Mouse (Mus musculus) MEL (cell line): Measurements from ENCODE around the gene Dars. TPM values are rescaled to one million over a fixed set of nuclear protein-coding genes. Genes with fewer than 3 reads are reported as not detected.

Experiments
- DNase-seq: peaks from one replicate; pipeline ENCODE4 v3.0.0; 2011; ENCODE audit warnings: low read depth, low spot score
- H3K27ac ChIP-seq: 2 replicates; pipeline ENCODE4 v1.5.1; 2012; ENCODE audit warnings: low read depth, mild to moderate bottlenecking, control low read depth, low read length, moderate library complexity; ENCODE audit not compliant: control insufficient read depth
- H3K27me3 ChIP-seq, 2 experiments: fragments of 150-350 bp in 1 of 2; sonication (generic) in 1 of 2; 2 replicates each; pipeline ENCODE4 v1.6.1; 2012; ENCODE audit warnings: low read length in 2 of 2, mild to moderate bottlenecking in 2 of 2, improper control_type of control experiment in 1 of 2, moderate library complexity in 1 of 2; ENCODE audit not compliant: insufficient read depth in 2 of 2, control insufficient read depth in 1 of 2
- H3K36me3 ChIP-seq, 2 experiments: 2 replicates each; pipeline ENCODE4 v1.6.1; 2012 to 2014; ENCODE audit warnings: low read length in 2 of 2, improper control_type of control experiment in 1 of 2, inconsistent platforms in 1 of 2, mild to moderate bottlenecking in 1 of 2; ENCODE audit not compliant: insufficient read depth in 2 of 2, control insufficient read depth in 1 of 2
- H3K4me1 ChIP-seq, 2 experiments: fragments of 150-350 bp in 1 of 2; sonication (generic) in 1 of 2; 2 replicates each; pipeline ENCODE4 v1.6.1; 2012; ENCODE audit warnings: low read length in 2 of 2, improper control_type of control experiment in 1 of 2, mild to moderate bottlenecking in 1 of 2; ENCODE audit not compliant: insufficient read depth in 2 of 2, control insufficient read depth in 1 of 2
- H3K4me3 ChIP-seq, 2 experiments: fragments of 150-350 bp in 1 of 2; sonication (generic) in 1 of 2; 2 replicates each; pipeline ENCODE4 v1.5.1; 2012; ENCODE audit warnings: low read depth in 2 of 2, low read length in 2 of 2, mild to moderate bottlenecking in 2 of 2, moderate library complexity in 2 of 2, control low read depth in 1 of 2, improper control_type of control experiment in 1 of 2; ENCODE audit not compliant: control insufficient read depth in 1 of 2, insufficient read depth in 1 of 2
- H3K79me2 ChIP-seq: 2 replicates; pipeline ENCODE4 v1.6.1; 2012; ENCODE audit warnings: mild to moderate bottlenecking, low read length, moderate library complexity; ENCODE audit not compliant: control insufficient read depth, poor library complexity, insufficient read depth
- H3K9ac ChIP-seq: 2 replicates; pipeline ENCODE4 v1.6.1; 2012; ENCODE audit warnings: low read depth, mild to moderate bottlenecking, control low read depth, low read length, moderate library complexity; ENCODE audit not compliant: control insufficient read depth, poor library complexity, severe bottlenecking
- H3K9me3 ChIP-seq: fragments of 150-350 bp; sonication (generic); replicated peaks from 2 replicates; pipeline ENCODE4 v1.6.1; 2012; ENCODE audit warnings: mild to moderate bottlenecking, low read length, improper control_type of control experiment, moderate library complexity; ENCODE audit not compliant: insufficient read depth
- BHLHE40 ChIP-seq: IDR thresholded peaks from 2 replicates; pipeline ENCODE4 v1.6.1; 2012; ENCODE audit warnings: low read depth, mild to moderate bottlenecking, inconsistent platforms, low read length, improper control_type of control experiment, borderline replicate concordance
- CHD2 ChIP-seq: IDR thresholded peaks from 2 replicates; pipeline ENCODE4 v1.6.1; 2011; ENCODE audit warnings: low read length, improper control_type of control experiment
- CTCF ChIP-seq, 3 experiments: IDR thresholded peaks in 2 of 3; conservative IDR thresholded peaks in 1 of 3; 2 replicates each; pipeline ENCODE4 v1.5.1; 2011 to 2012; ENCODE audit warnings: low read length in 3 of 3, low read depth in 2 of 3, mild to moderate bottlenecking in 2 of 3, improper control_type of control experiment in 1 of 3, inconsistent platforms in 1 of 3, mixed read lengths in 1 of 3, moderate library complexity in 1 of 3; ENCODE audit not compliant: control insufficient read depth in 1 of 3, insufficient read depth in 1 of 3, poor library complexity in 1 of 3, severe bottlenecking in 1 of 3
- ELF1 ChIP-seq: IDR thresholded peaks from 2 replicates; pipeline ENCODE4 v1.6.1; 2014; ENCODE audit warnings: low read depth, mild to moderate bottlenecking, inconsistent platforms, low read length, improper control_type of control experiment, moderate library complexity
- EP300 ChIP-seq, 2 experiments: IDR thresholded peaks; 2 replicates each; pipeline ENCODE4 v1.6.1; 2011; ENCODE audit warnings: improper control_type of control experiment in 2 of 2, low read length in 2 of 2, low read depth in 1 of 2, mild to moderate bottlenecking in 1 of 2
- ETS1 ChIP-seq: IDR thresholded peaks from 2 replicates; pipeline ENCODE4 v1.6.1; 2012; ENCODE audit warnings: low read depth, mild to moderate bottlenecking, inconsistent platforms, low read length, improper control_type of control experiment, moderate library complexity
- GATA1 ChIP-seq: IDR thresholded peaks from 2 replicates; pipeline ENCODE4 v1.6.1; 2011; ENCODE audit warnings: low read depth, low read length, improper control_type of control experiment
- HCFC1 ChIP-seq: IDR thresholded peaks from 2 replicates; pipeline ENCODE4 v1.6.1; 2012; ENCODE audit warnings: low read depth, mild to moderate bottlenecking, inconsistent platforms, low read length, improper control_type of control experiment, moderate library complexity
- JUND ChIP-seq: IDR thresholded peaks from 2 replicates; pipeline ENCODE4 v1.6.1; 2011; ENCODE audit warnings: low read depth, mild to moderate bottlenecking, improper control_type of control experiment, low read length
- MAFK ChIP-seq: IDR thresholded peaks from 2 replicates; pipeline ENCODE4 v1.6.1; 2011; ENCODE audit warnings: low read depth, mild to moderate bottlenecking, low read length, improper control_type of control experiment, borderline replicate concordance
- MAX ChIP-seq: IDR thresholded peaks from 2 replicates; pipeline ENCODE4 v1.6.1; 2011; ENCODE audit warnings: low read length, improper control_type of control experiment
- MXI1 ChIP-seq: IDR thresholded peaks from 2 replicates; pipeline ENCODE4 v1.6.1; 2011; ENCODE audit warnings: mild to moderate bottlenecking, low read depth, low read length, improper control_type of control experiment
- MYC ChIP-seq: IDR thresholded peaks from 2 replicates; pipeline ENCODE4 v1.6.1; 2011; ENCODE audit warnings: low read depth, mild to moderate bottlenecking, low read length, improper control_type of control experiment, moderate library complexity
- NELFE ChIP-seq: IDR thresholded peaks from 2 replicates; pipeline ENCODE4 v1.6.1; 2011; ENCODE audit warnings: low read depth, low read length, improper control_type of control experiment
- NRF1 ChIP-seq: IDR thresholded peaks from 2 replicates; pipeline ENCODE4 v1.6.1; 2014; ENCODE audit warnings: low read depth, mild to moderate bottlenecking, inconsistent platforms, low read length, improper control_type of control experiment, moderate library complexity; ENCODE audit not compliant: poor library complexity, insufficient read depth, severe bottlenecking
- POLR2A ChIP-seq, 2 experiments: IDR thresholded peaks; 2 replicates each; pipeline ENCODE4 v1.6.1; 2011 to 2012; ENCODE audit warnings: low read length in 2 of 2, mild to moderate bottlenecking in 2 of 2, control low read depth in 1 of 2, improper control_type of control experiment in 1 of 2, low read depth in 1 of 2, moderate library complexity in 1 of 2; ENCODE audit not compliant: control insufficient read depth in 1 of 2, insufficient read depth in 1 of 2, poor library complexity in 1 of 2
- POLR2AphosphoS2 ChIP-seq: IDR thresholded peaks from 2 replicates; pipeline ENCODE4 v1.6.1; 2011; ENCODE audit warnings: low read length, improper control_type of control experiment
- POLR2AphosphoS5 ChIP-seq: IDR thresholded peaks from 2 replicates; pipeline ENCODE4 v1.6.1; 2012; ENCODE audit warnings: low read depth, borderline replicate concordance, mild to moderate bottlenecking, inconsistent platforms, low read length, moderate library complexity, mixed read lengths
- SIN3A ChIP-seq: IDR thresholded peaks from 2 replicates; pipeline ENCODE4 v1.6.1; 2012; ENCODE audit warnings: low read length, improper control_type of control experiment, inconsistent platforms
- SMC3 ChIP-seq: IDR thresholded peaks from 2 replicates; pipeline ENCODE4 v1.6.1; 2011; ENCODE audit warnings: low read depth, low read length, improper control_type of control experiment
- TBP ChIP-seq: IDR thresholded peaks from 2 replicates; pipeline ENCODE4 v1.8.0; 2011; ENCODE audit warnings: low read depth, low read length, improper control_type of control experiment
- TCF12 ChIP-seq: IDR thresholded peaks from 2 replicates; pipeline ENCODE4 v1.6.1; 2014; ENCODE audit warnings: low read depth, mild to moderate bottlenecking, inconsistent platforms, low read length, improper control_type of control experiment, moderate library complexity
- ZMIZ1 ChIP-seq: IDR thresholded peaks from 2 replicates; pipeline ENCODE4 v1.6.1; 2012; ENCODE audit warnings: low read depth, mild to moderate bottlenecking, inconsistent platforms, low read length, improper control_type of control experiment, moderate library complexity
- polyA plus RNA-seq, 2 experiments: library from polyadenylated mRNA; stranded (reverse) in 1 of 2; unstranded in 1 of 2; fragments of >175 nt in 1 of 2; fragments of >200 nt in 1 of 2; gene quantifications; 2 replicates each; pipeline versions ENCODE4 v1.2.1 to v1.2.4; 2012; ENCODE audit warnings: low replicate concordance in 2 of 2, low read depth in 1 of 2; ENCODE audit not compliant: insufficient read length in 2 of 2, insufficient read depth in 1 of 2, missing spikeins in 1 of 2
- total RNA-seq: library from RNA; depleted of rRNA; stranded (reverse); fragments of 300-350 nt; gene quantifications from 2 replicates; pipeline ENCODE4 v1.2.3, GENCODE M21; 2012; rRNA removed

The Dars gene
- total RNA-seq (95.2 and 104 TPM in 2 replicates), polyA plus RNA-seq (100 to 1,000 TPM in 1 of 2 experiments, not detected in 1; 104 TPM)

GRCm38 (mm10) chr1:128416584-128417532 is at the start of gene Dars:
Dars (minus strand) TSS chr1:128417368.
- Histone ChIP-seq H3K4me3 (peak within 1 kb of the TSS; percentile 68 to 97), H3K4me1 (peaks cover 2 to 8% of the 10 kb centered on the region in 2 experiments; a peak in 3 of 4 replicates), H3K27ac (peak within 1 kb of the TSS; percentile 70), H3K36me3 (peaks cover 11 to 20% of the 10 kb centered on the region in 2 experiments), H3K79me2 (peaks cover 14% of the 10 kb centered on the region), H3K9me3 (no peaks in the 10 kb centered on the region), H3K9ac (peak within 1 kb of the TSS; percentile 99), H3K27me3 (no peaks in the 10 kb centered on the region)
- peak; percentile 93 for DNase-seq
- TF ChIP-seq TBP (peak; percentile 67), SIN3A (peak; percentile 93), GATA1 (peak; percentile 64), SMC3 (no peak), MXI1 (peak; percentile 99), POLR2AphosphoS2 (peak; percentile 80; the same call in 1 of the 2 replicates), ZMIZ1 (no peak; the same call in 1 of the 2 replicates), HCFC1 (peak; percentile 66), POLR2AphosphoS5 (no peak), CHD2 (peak; percentile 96), ETS1 (no peak; the same call in 1 of the 2 replicates), EP300 (IDR thresholded peaks at IDR 0.05; ENCODE audit: low read depth in 1 of 2, low read length in 2 of 2) (0 out of 4 replicates have a peak, but pooled peaks of 1 of the 2 experiments have one; percentile 4), POLR2A (IDR thresholded peaks at IDR 0.05; ENCODE audit: control insufficient read depth in 1 of 2, insufficient read depth in 1 of 2, low read depth in 1 of 2, low read length in 2 of 2, poor library complexity in 1 of 2) (peak; percentile 82 to 96), NRF1 (0 out of 2 replicates have a peak, but pooled peaks have one; percentile 51), BHLHE40 (no peak), ELF1 (peak; percentile 81), MYC (peak; percentile 96), NELFE (peak; percentile 90), TCF12 (peak; percentile 4), MAX (peak; percentile 91), JUND (no peak), CTCF (IDR thresholded peaks at IDR 0.05 in 2 of 3, conservative IDR thresholded peaks at IDR 0.05 in 1 of 3; ENCODE audit: control insufficient read depth in 1 of 3, insufficient read depth in 1 of 3, low read depth in 2 of 3, low read length in 3 of 3, poor library complexity in 1 of 3, severe bottlenecking in 1 of 3) (0 out of 6 replicates have a peak, but pooled peaks of 1 of the 3 experiments have one; percentile 0), MAFK (no peak)
